Mouse (Mus musculus) ES-Bruce4 (cell line): ENCODE results near the gene Crocc.

Experiments
- CTCF ChIP-seq: IDR thresholded peaks from one replicate; pipeline ENCODE4 v1.8.1; 2011; ENCODE audit warnings: low read depth, low read length
- POLR2A ChIP-seq: IDR thresholded peaks from one replicate; pipeline ENCODE4 v1.8.1; 2011; ENCODE audit warnings: low read length; ENCODE audit not compliant: insufficient read depth

GRCm38 (mm10) chr4:140989447-140989846, 70.9 kb downstream of the Crocc start:
- TF ChIP-seq CTCF (no peak), POLR2A (no peak)
